Mouse (Mus musculus) stomach, embryonic 15.5 days (tissue): Measurements from ENCODE around the gene 9130019O22Rik. TPM values are rescaled to one million over a fixed set of nuclear protein-coding genes. Genes with fewer than 3 reads are reported as not detected.
"Not testable (repeated sequence)": the region's sequence is repeated elsewhere in the genome, so short reads cannot be mapped to it uniquely, and the experiment has no call there.

ENCODE experiments used
- ATAC-seq: fragments of 200-750 bp; cut with Nextera tagmentation; 2 replicates; pipeline ENCODE4 v1.8.0; 2017; ENCODE audit warnings: low read depth, moderate number of reproducible peaks, moderate TSS enrichment; ENCODE audit not compliant: insufficient read depth, low FRiP score
- H3K27ac ChIP-seq: fragments of 300-500 bp; sonication (generic); 2 replicates; pipeline ENCODE4 v1.5.1; 2015; ENCODE audit warnings: mild to moderate bottlenecking, inconsistent platforms
- H3K27me3 ChIP-seq: fragments of 300-500 bp; sonication (generic); replicated peaks from 2 replicates; pipeline ENCODE4 v1.6.1; 2015; ENCODE audit warnings: inconsistent platforms
- H3K36me3 ChIP-seq: fragments of 300-500 bp; sonication (generic); 2 replicates; pipeline ENCODE4 v1.6.1; 2015; ENCODE audit warnings: inconsistent platforms
- H3K4me1 ChIP-seq: fragments of 300-500 bp; sonication (generic); 2 replicates; pipeline ENCODE4 v1.6.1; 2015; ENCODE audit warnings: inconsistent platforms
- H3K4me2 ChIP-seq: fragments of 300-500 bp; sonication (generic); 2 replicates; pipeline ENCODE4 v1.6.1; 2015; ENCODE audit warnings: mild to moderate bottlenecking, inconsistent platforms
- H3K4me3 ChIP-seq: fragments of 300-500 bp; sonication (generic); replicated peaks from 2 replicates; pipeline ENCODE4 v1.5.1; 2015; ENCODE audit warnings: inconsistent platforms
- H3K9ac ChIP-seq: fragments of 300-500 bp; sonication (generic); 2 replicates; pipeline ENCODE4 v1.6.1; 2015; ENCODE audit warnings: inconsistent platforms
- H3K9me3 ChIP-seq: fragments of 300-500 bp; sonication (generic); 2 replicates; pipeline ENCODE4 v1.6.1; 2016; ENCODE audit warnings: inconsistent platforms
- WGBS: fragments of 180-500 bp; shearing (Covaris S2); methylation state at CpG from one replicate; pipeline ENCODE4 v1.1.7; 2015; 5-methylcytosine and 5-hydroxymethylcytosine counted together
- polyA plus RNA-seq: library from polyadenylated mRNA; unstranded; fragments of >200 nt; fragmentation: Nextera tagmentation; extraction: Ambion mirVana; gene quantifications from 2 replicates; pipeline ENCODE4 v1.2.1, GENCODE M21; 2015

9130019O22Rik gene
- polyA plus RNA-seq, 1 experiment from 2014 or later: 5.5 TPM

GRCm38 (mm10) chr7:127400355-127400754 is 13.4 kb upstream of the 9130019O22Rik start:
- no peaks in the 10 kb centered on the region for H3K27me3 ChIP-seq
- no peaks in the 10 kb centered on the region for H3K4me1 ChIP-seq
- no peak overlapping the region for H3K4me3 ChIP-seq
- ATAC-seq: no peak
- no peak overlapping the region for H3K9ac ChIP-seq
- no peaks in the 10 kb centered on the region for H3K9me3 ChIP-seq
- 65% methylated on average over 3 of the region's 3 CpGs for WGBS
- H3K4me2 ChIP-seq: no peak overlapping the region
- peaks cover 5% of the 10 kb centered on the region; the same call in 1 of the 2 replicates for H3K36me3 ChIP-seq
- H3K27ac ChIP-seq: no peak overlapping the region

- peak overlapping the region; percentile 72 for H3K4me3 ChIP-seq
- H3K9me3 ChIP-seq: no peaks in the 10 kb centered on the region
- H3K4me2 ChIP-seq: peak overlapping the region; percentile 79
- peaks cover 8% of the 10 kb centered on the region; the same call in 1 of the 2 replicates for H3K36me3 ChIP-seq
- no peaks in the 10 kb centered on the region for H3K27me3 ChIP-seq
- H3K27ac ChIP-seq: peak overlapping the region; percentile 74; the same call in 1 of the 2 replicates
- H3K9ac ChIP-seq: peak overlapping the region; percentile 34; the same call in 1 of the 2 replicates
- peaks cover 10% of the 10 kb centered on the region; the same call in 1 of the 2 replicates for H3K4me1 ChIP-seq
- WGBS: 15% methylated on average over 7 of the region's 7 CpGs
- ATAC-seq: no peak
Measured at GRCm38 (mm10) chr7:127393944-127394333, 7.0 kb upstream of the 9130019O22Rik start.

- peak within 1 kb of the TSS; percentile 72 for H3K4me3 ChIP-seq
- H3K27ac ChIP-seq: peak within 1 kb of the TSS; percentile 92
- H3K4me1 ChIP-seq: peaks cover 10% of the 10 kb centered on the region; the same call in 1 of the 2 replicates
- H3K4me2 ChIP-seq: peak within 1 kb of the TSS; percentile 79
- peaks cover 8% of the 10 kb centered on the region; the same call in 1 of the 2 replicates for H3K36me3 ChIP-seq
- H3K9ac ChIP-seq: peak within 1 kb of the TSS; percentile 71
- peak; percentile 91 for ATAC-seq
- no peaks in the 10 kb centered on the region for H3K27me3 ChIP-seq
- no peaks in the 10 kb centered on the region for H3K9me3 ChIP-seq
- WGBS: under 1% methylated on average over 45 of the region's 45 CpGs
Measured at GRCm38 (mm10) chr7:127393157-127393943, 6.4 kb upstream of the 9130019O22Rik start, which contains the start of gene E430018J23Rik. E430018J23Rik (minus strand) TSS chr7:127393629.

- Histone ChIP-seq H3K4me2 (peak overlapping the region; percentile 79), H3K4me3 (peak overlapping the region; percentile 72), H3K36me3 (peaks cover 8% of the 10 kb centered on the region; the same call in 1 of the 2 replicates), H3K9ac (peak overlapping the region; percentile 71; the same call in 1 of the 2 replicates), H3K9me3 (no peaks in the 10 kb centered on the region), H3K4me1 (peaks cover 10% of the 10 kb centered on the region; the same call in 1 of the 2 replicates), H3K27ac (no peak overlapping the region), H3K27me3 (no peaks in the 10 kb centered on the region)
- WGBS: 79% methylated on average over 8 of the region's 8 CpGs
- ATAC-seq: no peak
Measured at GRCm38 (mm10) chr7:127392251-127392824, 5.4 kb upstream of the 9130019O22Rik start.

- Histone ChIP-seq H3K9me3 (no peaks in the 10 kb centered on the region), H3K27ac (no peak overlapping the region), H3K4me1 (peaks cover 10% of the 10 kb centered on the region; the same call in 1 of the 2 replicates), H3K27me3 (no peaks in the 10 kb centered on the region), H3K4me3 (no peak overlapping the region), H3K9ac (no peak overlapping the region), H3K36me3 (peaks cover 8% of the 10 kb centered on the region; the same call in 1 of the 2 replicates), H3K4me2 (no peak overlapping the region)
- 95% methylated on average over 16 of the region's 16 CpGs for WGBS
- no peak for ATAC-seq
Measured at GRCm38 (mm10) chr7:127391538-127391937, 4.6 kb upstream of the 9130019O22Rik start.

GRCm38 (mm10) chr7:127390306-127390705 is 3.3 kb upstream of the 9130019O22Rik start:
- Histone ChIP-seq H3K4me1 (peaks cover 10% of the 10 kb centered on the region; the same call in 1 of the 2 replicates), H3K9ac (no peak overlapping the region), H3K4me2 (no peak overlapping the region), H3K9me3 (no peaks in the 10 kb centered on the region), H3K4me3 (no peak overlapping the region), H3K27ac (no peak overlapping the region), H3K36me3 (peaks cover 8% of the 10 kb centered on the region; the same call in 1 of the 2 replicates), H3K27me3 (no peaks in the 10 kb centered on the region)
- ATAC-seq: no peak
- WGBS: 74% methylated on average over 7 of the region's 7 CpGs

- not testable (repeated sequence) for H3K27me3 ChIP-seq, H3K4me1 ChIP-seq, H3K9ac ChIP-seq, H3K4me2 ChIP-seq, H3K9me3 ChIP-seq, H3K4me3 ChIP-seq, H3K27ac ChIP-seq, ATAC-seq
- H3K36me3 ChIP-seq: peaks cover 16% of the 10 kb centered on the region
Measured at GRCm38 (mm10) chr7:127388201-127388600, 1.2 kb upstream of the 9130019O22Rik start.

- 88% methylated on average over 4 of the region's 4 CpGs for WGBS
- H3K4me2 ChIP-seq, H3K9me3 ChIP-seq, H3K4me1 ChIP-seq, ATAC-seq, H3K27me3 ChIP-seq, H3K27ac ChIP-seq, H3K4me3 ChIP-seq, H3K36me3 ChIP-seq, H3K9ac ChIP-seq: not testable (repeated sequence)
Measured at GRCm38 (mm10) chr7:127385560-127385959, 1.4 kb downstream of the 9130019O22Rik start.

GRCm38 (mm10) chr7:127378310-127378921 is 8.6 kb downstream of the 9130019O22Rik start:
- Histone ChIP-seq H3K9me3 (no peaks in the 10 kb centered on the region), H3K4me2 (no peak overlapping the region), H3K4me1 (no peaks in the 10 kb centered on the region), H3K27ac (no peak overlapping the region), H3K27me3 (no peaks in the 10 kb centered on the region), H3K9ac (no peak overlapping the region), H3K4me3 (no peak overlapping the region), H3K36me3 (peaks cover 7% of the 10 kb centered on the region; the same call in 1 of the 2 replicates)
- WGBS: 53% methylated on average over 6 of the region's 6 CpGs
- ATAC-seq: no peak

GRCm38 (mm10) chr7:127375271-127376245 is 11.4 kb downstream of the 9130019O22Rik start, which contains the start of gene Zfp747:
Zfp747 (minus strand) TSS chr7:127376050.
- H3K9ac ChIP-seq: peak within 1 kb of the TSS; percentile 60
- ATAC-seq: peak; percentile 94
- not testable (repeated sequence) for H3K9me3 ChIP-seq, H3K4me1 ChIP-seq, H3K36me3 ChIP-seq, H3K27me3 ChIP-seq
- WGBS: under 1% methylated on average over 49 of the region's 49 CpGs
- peak within 1 kb of the TSS; percentile 61 for H3K4me3 ChIP-seq
- H3K4me2 ChIP-seq: peak within 1 kb of the TSS; percentile 71
- peak within 1 kb of the TSS; percentile 80 for H3K27ac ChIP-seq

- not testable (repeated sequence) for H3K36me3 ChIP-seq
- WGBS: 81% methylated on average over 3 of the region's 3 CpGs
Measured at GRCm38 (mm10) chr7:127371870-127372269, 15.1 kb downstream of the 9130019O22Rik start.

More at GRCm38 (mm10) chr7:127371870-127372269, 15.1 kb downstream of the 9130019O22Rik start:
- H3K9me3 ChIP-seq, H3K4me1 ChIP-seq, H3K27me3 ChIP-seq, H3K27ac ChIP-seq, ATAC-seq, H3K4me2 ChIP-seq, H3K9ac ChIP-seq, H3K4me3 ChIP-seq: not testable (repeated sequence)
